Mouse (Mus musculus) G1E (cell line): Measurements from ENCODE around the gene Blnk. TPM values are rescaled to one million over a fixed set of nuclear protein-coding genes. Genes with fewer than 3 reads are reported as not detected.

Experiments
- ATAC-seq: 2 replicates; pipeline ENCODE4 v1.8.0; 2016; ENCODE audit warnings: mild to moderate bottlenecking; ENCODE audit not compliant: insufficient number of reproducible peaks, poor library complexity, low FRiP score, severe bottlenecking; ENCODE audit errors: extremely low read depth
- DNase-seq: peaks from one replicate; pipeline ENCODE4 v3.0.0; 2012; ENCODE audit warnings: low spot score
- H3K27me3 ChIP-seq: 2 replicates; pipeline ENCODE4 v1.6.1; 2012; ENCODE audit warnings: mild to moderate bottlenecking, low read length, inconsistent platforms; ENCODE audit not compliant: insufficient read depth
- H3K36me3 ChIP-seq: replicated peaks from 2 replicates; pipeline ENCODE3; 2012; ENCODE audit warnings: mild to moderate bottlenecking, inconsistent platforms
- H3K4me1 ChIP-seq: 2 replicates; pipeline ENCODE4 v1.6.1; 2012; ENCODE audit warnings: low read depth, low read length, inconsistent platforms, mixed read lengths; ENCODE audit not compliant: insufficient read depth
- H3K4me3 ChIP-seq: 2 replicates; pipeline ENCODE4 v1.5.1; 2012; ENCODE audit warnings: low read depth, mild to moderate bottlenecking, inconsistent platforms, low read length, moderate library complexity, mixed read lengths
- H3K9me3 ChIP-seq: replicated peaks from 2 replicates; pipeline ENCODE4 v1.6.1; 2012; ENCODE audit warnings: inconsistent platforms
- CTCF ChIP-seq: IDR thresholded peaks from 2 replicates; pipeline ENCODE4 v1.5.1; 2012; ENCODE audit warnings: low read depth, low read length, inconsistent platforms, mixed read lengths
- GATA1 ChIP-seq: IDR thresholded peaks from 2 replicates; pipeline ENCODE4 v1.6.1; 2012; ENCODE audit warnings: borderline replicate concordance, low read length, inconsistent platforms, mixed read lengths
- GATA2 ChIP-seq: IDR thresholded peaks from 2 replicates; pipeline ENCODE4 v1.6.1; 2012; ENCODE audit warnings: low read depth, low read length, inconsistent platforms, borderline replicate concordance
- POLR2AphosphoS5 ChIP-seq: IDR thresholded peaks from 2 replicates; pipeline ENCODE4 v1.6.1; 2012; ENCODE audit warnings: low read depth, low read length, inconsistent platforms; ENCODE audit not compliant: insufficient replicate concordance
- TAL1 ChIP-seq: conservative IDR thresholded peaks from 2 replicates; pipeline ENCODE4 v1.6.1; 2012; ENCODE audit warnings: low read depth, low read length, inconsistent platforms, mixed read lengths
- polyA plus RNA-seq: library from polyadenylated mRNA; stranded (reverse); fragments of >175 nt; gene quantifications from 2 replicates; pipeline ENCODE4 v1.2.3, GENCODE M21; 2012
- total RNA-seq, 2 experiments: library from RNA; stranded (forward) in 1 of 2; stranded (reverse) in 1 of 2; fragments of 200-1000 nt in 1 of 2; fragments of >200 nt in 1 of 2; fragmentation: Nextera tagmentation in 1 of 2; gene quantifications; 2 replicates each; pipeline ENCODE4 v1.2.3; 2014 to 2017

Gene Blnk
- total and polyA plus RNA-seq, 3 experiments, result 0.15 to 0.44 TPM; not detected in 1

GRCm38 (mm10) chr19:41029219-41029618 lies 34.9 kb upstream of the Blnk start, which contains the start of gene Dntt:
Gene Dntt (plus strand): TSS chr19:41029275.
- no peak within 1 kb of the TSS for H3K4me3 ChIP-seq
- no peaks in the 10 kb centered on the region for H3K9me3 ChIP-seq
- no peak for DNase-seq
- TF ChIP-seq TAL1 (no peak), CTCF (no peak), GATA1 (no peak), GATA2 (no peak), POLR2AphosphoS5 (no peak)
- ATAC-seq, result no peak
- no peaks in the 10 kb centered on the region for H3K36me3 ChIP-seq
- H3K4me1 ChIP-seq, result no peaks in the 10 kb centered on the region
- peaks cover 16% of the 10 kb centered on the region for H3K27me3 ChIP-seq

- Histone ChIP-seq H3K9me3 (no peaks in the 10 kb centered on the region), H3K36me3 (no peaks in the 10 kb centered on the region), H3K27me3 (peaks cover 11% of the 10 kb centered on the region; the same call in 1 of the 2 replicates), H3K4me1 (no peaks in the 10 kb centered on the region), H3K4me3 (no peak overlapping the region)
- TF ChIP-seq TAL1 (no peak), POLR2AphosphoS5 (no peak), CTCF (no peak), GATA1 (no peak), GATA2 (no peak)
- DNase-seq, result no peak
- ATAC-seq, result no peak
Observed at GRCm38 (mm10) chr19:41027601-41028000, 33.3 kb upstream of the Blnk start.

GRCm38 (mm10) chr19:41027024-41027423 lies 32.7 kb upstream of the Blnk start:
- Histone ChIP-seq H3K4me1 (no peaks in the 10 kb centered on the region), H3K27me3 (peaks cover 11% of the 10 kb centered on the region; the same call in 1 of the 2 replicates), H3K9me3 (no peaks in the 10 kb centered on the region), H3K36me3 (no peaks in the 10 kb centered on the region), H3K4me3 (no peak overlapping the region)
- DNase-seq, result no peak
- no peak for ATAC-seq
- TF ChIP-seq GATA1, result no peak
- TF ChIP-seq TAL1, result no peak
- no peak for TF ChIP-seq POLR2AphosphoS5
- TF ChIP-seq GATA2, result no peak
- no peak for TF ChIP-seq CTCF

GRCm38 (mm10) chr19:41026551-41026950 lies 32.2 kb upstream of the Blnk start:
- DNase-seq (no peak), ATAC-seq (no peak)
- H3K27me3 ChIP-seq, result peaks cover 8% of the 10 kb centered on the region; the same call in 1 of the 2 replicates
- TF ChIP-seq CTCF (no peak), TAL1 (no peak), GATA1 (no peak), POLR2AphosphoS5 (no peak), GATA2 (no peak)
- H3K36me3 ChIP-seq, result no peaks in the 10 kb centered on the region
- no peak overlapping the region for H3K4me3 ChIP-seq
- H3K9me3 ChIP-seq, result no peaks in the 10 kb centered on the region
- H3K4me1 ChIP-seq, result no peaks in the 10 kb centered on the region

- no peak for ATAC-seq
- DNase-seq, result no peak
- Histone ChIP-seq H3K9me3 (no peaks in the 10 kb centered on the region), H3K27me3 (peaks cover 14% of the 10 kb centered on the region), H3K36me3 (no peaks in the 10 kb centered on the region), H3K4me1 (no peaks in the 10 kb centered on the region), H3K4me3 (no peak overlapping the region)
- TF ChIP-seq CTCF (no peak), POLR2AphosphoS5 (no peak), GATA2 (no peak), GATA1 (no peak)
Observed at GRCm38 (mm10) chr19:41022244-41022643, 27.9 kb upstream of the Blnk start.

- H3K4me1 ChIP-seq, result peaks cover 3% of the 10 kb centered on the region
- DNase-seq (no peak), ATAC-seq (no peak)
- H3K27me3 ChIP-seq, result peaks cover 8% of the 10 kb centered on the region
- TF ChIP-seq GATA2, result no peak
- no peak for TF ChIP-seq GATA1
- no peak for TF ChIP-seq TAL1
- TF ChIP-seq CTCF, result no peak
- no peak for TF ChIP-seq POLR2AphosphoS5
- H3K9me3 ChIP-seq, result no peaks in the 10 kb centered on the region
- H3K4me3 ChIP-seq, result no peak overlapping the region
- H3K36me3 ChIP-seq, result no peaks in the 10 kb centered on the region
Observed at GRCm38 (mm10) chr19:41020537-41020936, 26.2 kb upstream of the Blnk start.

GRCm38 (mm10) chr19:41019164-41019675 lies 24.9 kb upstream of the Blnk start:
- ATAC-seq (no peak), DNase-seq (no peak)
- H3K27me3 ChIP-seq, result peaks cover 10% of the 10 kb centered on the region
- peaks cover 3% of the 10 kb centered on the region for H3K4me1 ChIP-seq
- TF ChIP-seq GATA2, result no peak
- TF ChIP-seq CTCF, result no peak
- no peak for TF ChIP-seq POLR2AphosphoS5
- no peak for TF ChIP-seq GATA1
- H3K9me3 ChIP-seq, result no peaks in the 10 kb centered on the region
- no peaks in the 10 kb centered on the region for H3K36me3 ChIP-seq
- no peak overlapping the region for H3K4me3 ChIP-seq
